Mouse (Mus musculus) myocyte (in vitro differentiated cells): ENCODE measurements around the gene Wdhd1. TPM values are rescaled to one million over a fixed set of nuclear protein-coding genes. Genes with fewer than 3 reads are reported as not detected.

Experiments
- H3K27me3 ChIP-seq: one replicate; pipeline ENCODE4 v1.6.1; 2011; ENCODE audit not compliant: control insufficient read depth, insufficient read depth, insufficient read length
- H3K36me3 ChIP-seq: one replicate; pipeline ENCODE4 v1.6.1; 2011; ENCODE audit not compliant: control insufficient read depth, insufficient read depth
- H3K4me2 ChIP-seq: one replicate; pipeline ENCODE4 v1.6.1; 2011; ENCODE audit warnings: low read depth, control low read depth
- H3K4me3 ChIP-seq: one replicate; pipeline ENCODE4 v1.5.1; 2011; ENCODE audit warnings: mild to moderate bottlenecking, control low read depth, moderate library complexity
- H3K79me2 ChIP-seq: one replicate; pipeline ENCODE4 v1.6.1; 2011; ENCODE audit not compliant: control insufficient read depth, insufficient read depth
- H3ac ChIP-seq: one replicate; pipeline ENCODE4 v1.6.1; 2011; ENCODE audit not compliant: control insufficient read depth, insufficient read length
- CEBPB ChIP-seq: IDR thresholded peaks from 2 replicates; pipeline ENCODE4 v1.6.1; 2011; ENCODE audit warnings: mild to moderate bottlenecking, moderate library complexity; ENCODE audit not compliant: poor library complexity, insufficient read depth, severe bottlenecking
- E2F4 ChIP-seq: IDR thresholded peaks from one replicate; pipeline ENCODE4 v1.6.1; 2011; ENCODE audit warnings: mild to moderate bottlenecking, control low read depth, moderate library complexity; ENCODE audit not compliant: insufficient read depth
- MAX ChIP-seq: IDR thresholded peaks from one replicate; pipeline ENCODE4 v1.6.1; 2011; ENCODE audit warnings: low read depth, mild to moderate bottlenecking, control low read depth
- MYOD1 ChIP-seq, 3 experiments: IDR thresholded peaks; one replicate each; pipeline ENCODE4 v1.6.1; 2011; ENCODE audit warnings: control low read depth in 2 of 3, low read depth in 2 of 3, mild to moderate bottlenecking in 2 of 3, moderate library complexity in 1 of 3; ENCODE audit not compliant: insufficient read length in 2 of 3, control insufficient read depth in 1 of 3
- MYOG ChIP-seq, 3 experiments: IDR thresholded peaks; one replicate each; pipeline ENCODE4 v1.6.1; 2011; ENCODE audit warnings: control low read depth in 2 of 3, low read depth in 2 of 3, mild to moderate bottlenecking in 2 of 3; ENCODE audit not compliant: insufficient read length in 2 of 3, control insufficient read depth in 1 of 3, insufficient read depth in 1 of 3
- POLR2A ChIP-seq: IDR thresholded peaks from one replicate; pipeline ENCODE4 v1.6.1; 2011; ENCODE audit warnings: low read depth, mild to moderate bottlenecking, control low read depth, moderate library complexity; ENCODE audit not compliant: insufficient read length
- POLR2AphosphoS2 ChIP-seq: IDR thresholded peaks from one replicate; pipeline ENCODE4 v1.6.1; 2011; ENCODE audit warnings: low read depth, control low read depth; ENCODE audit not compliant: insufficient read length
- REST ChIP-seq: IDR thresholded peaks from one replicate; pipeline ENCODE4 v1.6.1; 2011; ENCODE audit warnings: mild to moderate bottlenecking, control low read depth, moderate library complexity; ENCODE audit not compliant: insufficient read depth, insufficient read length
- SRF ChIP-seq: IDR thresholded peaks from one replicate; pipeline ENCODE4 v1.6.1; 2011; ENCODE audit warnings: low read depth; ENCODE audit not compliant: control insufficient read depth, insufficient read length
- TCF12 ChIP-seq: IDR thresholded peaks from one replicate; pipeline ENCODE4 v1.6.1; 2011; ENCODE audit warnings: mild to moderate bottlenecking, control low read depth; ENCODE audit not compliant: poor library complexity, insufficient read depth, severe bottlenecking
- TCF3 ChIP-seq: IDR thresholded peaks from one replicate; pipeline ENCODE4 v1.6.1; 2011; ENCODE audit warnings: low read depth, control low read depth; ENCODE audit not compliant: insufficient read length
- USF1 ChIP-seq: IDR thresholded peaks from one replicate; pipeline ENCODE4 v1.6.1; 2011; ENCODE audit warnings: low read depth, mild to moderate bottlenecking, control low read depth, moderate library complexity
- polyA plus RNA-seq: library from polyadenylated mRNA; unstranded; fragments of >200 nt; fragmentation: generic; extraction: Trizol; gene quantifications from one replicate; pipeline ENCODE4 v1.2.1, GENCODE M21; 2012; ENCODE audit warnings: missing spikeins

Gene Wdhd1
- polyA plus RNA-seq, 1 experiment, result 2.1 TPM

- Histone ChIP-seq H3K36me3 (peaks cover 12% of the 10 kb centered on the region), H3K27me3 (no peaks in the 10 kb centered on the region), H3K4me3 (no peak overlapping the region), H3K4me2 (no peak overlapping the region), H3K79me2 (no peaks in the 10 kb centered on the region), H3ac (no peak overlapping the region)
- TF ChIP-seq POLR2AphosphoS2 (no peak), MAX (no peak), SRF (no peak), POLR2A (no peak)
Observed at GRCm38 (mm10) chr14:47264866-47265265, 11.8 kb downstream of the Wdhd1 start.

GRCm38 (mm10) chr14:47249839-47250238 lies 26.8 kb downstream of the Wdhd1 start:
- Histone ChIP-seq H3K4me3 (no peak overlapping the region), H3ac (no peak overlapping the region), H3K36me3 (peaks cover 12% of the 10 kb centered on the region), H3K79me2 (no peaks in the 10 kb centered on the region), H3K4me2 (no peak overlapping the region), H3K27me3 (no peaks in the 10 kb centered on the region)
- TF ChIP-seq SRF (no peak), CEBPB (no peak), TCF12 (no peak), TCF3 (no peak), USF1 (no peak), REST (no peak), MYOD1 (IDR thresholded peaks at IDR 0.05; ENCODE audit: control insufficient read depth in 1 of 3, insufficient read length in 2 of 3, low read depth in 2 of 3) (no peak), POLR2AphosphoS2 (no peak)

GRCm38 (mm10) chr14:47242753-47243152 lies 33.9 kb downstream of the Wdhd1 start:
- Histone ChIP-seq H3K4me2 (no peak overlapping the region), H3K36me3 (peaks cover 17% of the 10 kb centered on the region)
- TF ChIP-seq MAX, result no peak
- TF ChIP-seq REST, result no peak
- TF ChIP-seq TCF3, result no peak
- TF ChIP-seq CEBPB, result no peak
- TF ChIP-seq E2F4, result no peak
- TF ChIP-seq POLR2AphosphoS2, result no peak
- TF ChIP-seq MYOG (IDR thresholded peaks at IDR 0.05; ENCODE audit: control insufficient read depth in 1 of 3, insufficient read depth in 1 of 3, insufficient read length in 2 of 3, low read depth in 2 of 3), result no peak

GRCm38 (mm10) chr14:47241046-47241445 lies 35.6 kb downstream of the Wdhd1 start:
- no peaks in the 10 kb centered on the region for H3K79me2 ChIP-seq
- peaks cover 8% of the 10 kb centered on the region for H3K36me3 ChIP-seq
- no peaks in the 10 kb centered on the region for H3K27me3 ChIP-seq
- no peak overlapping the region for H3ac ChIP-seq
- no peak for TF ChIP-seq POLR2A
- TF ChIP-seq MAX, result no peak
- no peak for TF ChIP-seq POLR2AphosphoS2
- no peak for TF ChIP-seq USF1
- no peak for TF ChIP-seq MYOG (IDR thresholded peaks at IDR 0.05; ENCODE audit: control insufficient read depth in 1 of 3, insufficient read depth in 1 of 3, insufficient read length in 2 of 3, low read depth in 2 of 3)
- no peak for TF ChIP-seq TCF12
- no peak for TF ChIP-seq REST
- TF ChIP-seq SRF, result no peak
- TF ChIP-seq CEBPB, result no peak
- TF ChIP-seq MYOD1 (IDR thresholded peaks at IDR 0.05; ENCODE audit: control insufficient read depth in 1 of 3, insufficient read length in 2 of 3, low read depth in 2 of 3), result no peak
- TF ChIP-seq E2F4, result no peak
- TF ChIP-seq TCF3, result no peak
- no peak overlapping the region for H3K4me3 ChIP-seq
- H3K4me2 ChIP-seq, result no peak overlapping the region

More at GRCm38 (mm10) chr14:47242753-47243152, 33.9 kb downstream of the Wdhd1 start:
- Histone ChIP-seq H3ac (no peak overlapping the region), H3K27me3 (no peaks in the 10 kb centered on the region), H3K4me3 (no peak overlapping the region), H3K79me2 (no peaks in the 10 kb centered on the region)

- no peaks in the 10 kb centered on the region for H3K79me2 ChIP-seq
- no peak overlapping the region for H3K4me3 ChIP-seq
- H3K4me2 ChIP-seq, result no peak overlapping the region
- H3K27me3 ChIP-seq, result no peaks in the 10 kb centered on the region
- TF ChIP-seq MYOD1 (IDR thresholded peaks at IDR 0.05; ENCODE audit: control insufficient read depth in 1 of 3, insufficient read length in 2 of 3, low read depth in 2 of 3) (no peak), SRF (no peak), MYOG (IDR thresholded peaks at IDR 0.05; ENCODE audit: control insufficient read depth in 1 of 3, insufficient read depth in 1 of 3, insufficient read length in 2 of 3, low read depth in 2 of 3) (no peak), POLR2AphosphoS2 (no peak), REST (no peak), TCF12 (no peak), MAX (no peak), USF1 (no peak), TCF3 (no peak), E2F4 (no peak), CEBPB (no peak), POLR2A (no peak)
- H3K36me3 ChIP-seq, result peaks cover 5% of the 10 kb centered on the region
- no peak overlapping the region for H3ac ChIP-seq
Observed at GRCm38 (mm10) chr14:47240600-47240999, 36.1 kb downstream of the Wdhd1 start.
